In genomic region chr8:94908847-94909246, GRCm38 (mm10) we compare ENCODE assay signal across 9 mouse cellular contexts. TPM values are rescaled to one million over a fixed set of nuclear protein-coding genes. Genes with fewer than 3 reads are reported as not detected.
DNase-seq lines count a peak whose midpoint lies in the region; ATAC-seq and TF ChIP-seq lines count a peak whose summit lies in the region.
"Had no signal": no experiment of that assay in that cellular context is flagged by ENCODE, and none has a peak within 500 bp of the region (broad histone marks: within the 10 kb centered on the region; RNA-seq: fewer than 3 reads in every experiment).

No protein-coding gene starts in this region.

- peaks cover 76% of the 10 kb centered on the region for H3K36me3 ChIP-seq in kidney, embryonic 15.5 days

- peaks cover 22% of the 10 kb centered on the region for H3K27me3 ChIP-seq in kidney, embryonic 15.5 days

- H3K9me3 ChIP-seq in kidney, embryonic 15.5 days (replicated peaks) = no peaks in the 10 kb centered on the region
- H3K9me3 ChIP-seq: embryonic facial prominence, embryonic 13.5 days had no signal

- TF ChIP-seq CTCF in brain, embryonic 14.5 days (IDR thresholded peaks at IDR 0.05; ENCODE audit: borderline replicate concordance, extremely low read depth, insufficient read depth, insufficient read length) = peak; percentile 90

- H3K9ac ChIP-seq in kidney, embryonic 15.5 days = no peak overlapping the region
- H3K9ac ChIP-seq: embryonic facial prominence, embryonic 13.5 days had no signal

- no peak overlapping the region for H3K4me2 ChIP-seq in kidney, embryonic 15.5 days
- H3K4me2 ChIP-seq: embryonic facial prominence, embryonic 13.5 days had no signal

- WGBS in kidney, embryonic 15.5 days = 3% methylated on average over 4 of the region's 4 CpGs

- H3K4me1 ChIP-seq in kidney, embryonic 15.5 days = peaks cover 62% of the 10 kb centered on the region

- TF ChIP-seq POLR2A in brain, embryonic 14.5 days (IDR thresholded peaks at IDR 0.05; ENCODE audit: borderline replicate concordance, extremely low read depth, insufficient read depth, insufficient read length, poor library complexity, severe bottlenecking) = no peak

- intact Hi-C loops in left cerebral cortex, postnatal 36 days (cut with DNase I) = loop anchor here (1.0 to 10.0 kb wide), 2 partner anchors 35 to 204 kb away; no protein-coding TSS in a partner anchor

- ATAC-seq in kidney, embryonic 15.5 days (replicated peaks; ENCODE audit: low FRiP score) = no peak

- DNase-seq in kidney, adult 18-20 months = peak; percentile 90
- DNase-seq in brain, embryonic 14.5 days (ENCODE audit: low read depth) = peak; percentile 78
- DNase-seq in fibroblast of lung, adult 2 months (ENCODE audit: low read depth) = peak; percentile 36
- DNase-seq in induced T-regulatory cell, adult 2 months (ENCODE audit: low read depth) = peak; percentile 85
- peak; percentile 50 to 63 for DNase-seq in left cerebral cortex, postnatal 36 days (ENCODE audit: low spot score in 2 of 2)
- peak; percentile 80 for DNase-seq in naive thymus-derived CD4-positive, alpha-beta T cell, adult 2 months (ENCODE audit: low read depth)
- peak; percentile 91 for DNase-seq in testis, postnatal 10 days (ENCODE audit: low spot score)

- no peak overlapping the region for H3K4me3 ChIP-seq in kidney, embryonic 15.5 days (replicated peaks)
- H3K4me3 ChIP-seq: embryonic facial prominence, embryonic 13.5 days had no signal

- H3K27ac ChIP-seq in kidney, embryonic 15.5 days = no peak overlapping the region
- H3K27ac ChIP-seq: embryonic facial prominence, embryonic 13.5 days had no signal

RNA-seq across cellular contexts. Expression of gene Ccdc102a, which starts 9.1 kb away (rescaled TPM):
- 21.6 and 24.1 TPM in 2 replicates for polyA plus RNA-seq in kidney, embryonic 15.5 days (2015; fragmentation: Nextera tagmentation; extraction: Ambion mirVana)
- 9.0 and 11.1 TPM in 2 replicates for polyA plus RNA-seq in brain, embryonic 14.5 days (2012; rRNA removed)
- total RNA-seq in left cerebral cortex, postnatal 36 days (2021) = 1 to 10 TPM; 1.8 to 1.9 TPM

RNA-seq across cellular contexts. Expression of gene Adgrg5, which starts 14.6 kb away (rescaled TPM):
- 0.05 and 0.13 TPM in 2 replicates for polyA plus RNA-seq in kidney, embryonic 15.5 days (2015; fragmentation: Nextera tagmentation; extraction: Ambion mirVana)
- 0.27 and 0.28 TPM in 2 replicates for polyA plus RNA-seq in brain, embryonic 14.5 days (2012; rRNA removed)
- not detected for total RNA-seq in left cerebral cortex, postnatal 36 days (2021)

RNA-seq across cellular contexts. Expression of gene Dok4, which starts 32.7 kb away (rescaled TPM):
- 27.0 and 32.8 TPM in 2 replicates for polyA plus RNA-seq in kidney, embryonic 15.5 days (2015; fragmentation: Nextera tagmentation; extraction: Ambion mirVana)
- 82.4 and 85.0 TPM in 2 replicates for polyA plus RNA-seq in brain, embryonic 14.5 days (2012; rRNA removed)
- 10 to 100 TPM; 20.0 to 22.3 TPM for total RNA-seq in left cerebral cortex, postnatal 36 days (2021)

RNA-seq across cellular contexts. Expression of gene Polr2c, which starts 51.6 kb away (rescaled TPM):
- polyA plus RNA-seq in kidney, embryonic 15.5 days (2015; fragmentation: Nextera tagmentation; extraction: Ambion mirVana) = 155 and 157 TPM in 2 replicates
- 98.3 and 144 TPM in 2 replicates for polyA plus RNA-seq in brain, embryonic 14.5 days (2012; rRNA removed)
- total RNA-seq in left cerebral cortex, postnatal 36 days (2021) = 10 to 100 TPM; 67.1 to 72.7 TPM

Comparison
In these comparisons a context has a peak if more than half of its experiments do, and no peak if none do; other contexts are left out.
1. DNase-seq: peak in every context shown above with its lines; median percentile 91 in testis, postnatal 10 days; 90 in kidney, adult 18-20 months; 85 in induced T-regulatory cell, adult 2 months; 80 in naive thymus-derived CD4-positive, alpha-beta T cell, adult 2 months; 78 in brain, embryonic 14.5 days; 56 in left cerebral cortex, postnatal 36 days; 36 in fibroblast of lung, adult 2 months.